Mouse (Mus musculus) heart, adult 11 months (tissue): ENCODE results near the gene Efcab3.

ENCODE experiments used
- DNase-seq: peaks from one replicate; pipeline ENCODE4 v3.0.0; 2022

The Efcab3 gene

DNA sequence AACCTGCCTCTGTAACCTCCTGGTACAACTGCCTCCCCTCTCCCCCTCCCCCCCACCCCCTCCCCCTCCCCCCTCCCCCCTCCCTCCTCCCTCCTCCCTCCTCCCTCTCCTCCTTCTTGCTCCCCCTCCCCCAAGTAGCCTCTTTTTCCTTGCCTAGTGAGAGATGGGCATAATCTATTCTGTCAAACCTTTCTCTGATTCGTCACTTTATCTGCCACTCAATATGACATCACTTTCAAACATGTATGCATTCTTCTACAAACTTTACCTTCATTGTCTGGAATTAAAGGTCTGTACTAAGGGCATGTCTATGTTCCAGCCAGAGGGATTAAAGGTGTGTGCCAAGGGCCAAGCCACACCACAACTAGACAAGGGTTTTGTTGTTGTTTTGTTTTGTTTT, 86.4 kb downstream of the Efcab3 start:
- no peak for DNase-seq

DNA sequence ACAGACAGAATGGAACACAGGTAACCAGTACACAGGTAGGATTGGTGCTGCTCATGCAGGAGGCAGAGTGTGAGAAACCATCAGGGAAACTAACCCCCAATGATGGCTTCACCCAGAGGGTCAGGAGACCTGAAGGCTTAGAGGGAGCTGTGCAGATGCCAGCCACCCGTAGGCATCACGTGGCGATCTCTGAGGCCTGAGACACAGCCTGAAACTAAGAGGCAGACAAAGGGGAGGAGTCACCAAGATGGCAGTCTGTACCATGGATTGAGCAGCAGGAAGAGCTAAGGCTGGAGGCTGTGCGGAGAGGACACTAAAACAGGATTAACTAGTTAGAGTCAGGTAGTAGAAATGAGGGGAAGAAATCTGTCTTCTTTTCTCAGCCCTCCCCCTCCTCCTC, 87.3 kb downstream of the Efcab3 start:
- no peak for DNase-seq

DNA sequence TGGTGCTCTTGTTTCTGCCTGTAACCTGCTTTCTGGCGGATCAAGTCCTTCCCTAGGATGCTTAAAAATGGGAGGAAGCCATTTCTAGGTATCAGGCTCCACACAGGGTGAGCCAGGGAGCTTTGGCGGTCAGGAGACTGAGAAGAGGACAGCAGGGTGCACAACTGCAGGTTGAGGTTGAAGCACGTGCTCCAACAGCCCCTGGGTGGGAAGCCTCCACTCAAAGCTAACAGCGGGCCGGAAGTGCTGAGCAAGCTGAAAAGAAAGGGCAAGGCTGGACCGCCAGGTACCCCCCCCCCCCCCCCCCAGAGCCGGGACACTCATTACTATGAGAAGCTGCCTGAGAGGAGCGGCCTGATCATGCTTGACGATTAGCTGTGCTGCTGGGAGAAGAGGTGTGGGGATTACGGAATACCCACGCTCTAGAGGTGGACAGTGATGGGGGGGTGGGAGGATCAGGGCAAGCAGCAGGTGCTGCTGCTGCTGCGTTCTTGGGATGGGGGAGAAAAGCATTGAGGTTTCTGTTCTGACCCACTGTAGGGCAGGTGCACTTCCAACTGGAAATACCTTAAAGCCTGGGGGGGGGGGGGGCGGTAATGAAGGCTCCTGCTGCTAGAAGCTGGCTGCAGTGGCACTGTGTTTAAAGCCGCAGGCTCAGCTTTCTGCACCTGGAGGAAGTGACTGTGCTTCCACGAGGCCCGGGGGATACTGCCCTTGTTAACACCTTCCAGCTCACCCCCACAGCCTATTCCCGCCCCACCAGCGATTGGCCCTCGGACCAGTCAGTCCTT, 88.0 kb downstream of the Efcab3 start:
- DNase-seq = no peak

GRCm38 (mm10) chr11:105152017-105152300, 88.6 kb downstream of the Efcab3 start:
- DNase-seq = no peak

DNA sequence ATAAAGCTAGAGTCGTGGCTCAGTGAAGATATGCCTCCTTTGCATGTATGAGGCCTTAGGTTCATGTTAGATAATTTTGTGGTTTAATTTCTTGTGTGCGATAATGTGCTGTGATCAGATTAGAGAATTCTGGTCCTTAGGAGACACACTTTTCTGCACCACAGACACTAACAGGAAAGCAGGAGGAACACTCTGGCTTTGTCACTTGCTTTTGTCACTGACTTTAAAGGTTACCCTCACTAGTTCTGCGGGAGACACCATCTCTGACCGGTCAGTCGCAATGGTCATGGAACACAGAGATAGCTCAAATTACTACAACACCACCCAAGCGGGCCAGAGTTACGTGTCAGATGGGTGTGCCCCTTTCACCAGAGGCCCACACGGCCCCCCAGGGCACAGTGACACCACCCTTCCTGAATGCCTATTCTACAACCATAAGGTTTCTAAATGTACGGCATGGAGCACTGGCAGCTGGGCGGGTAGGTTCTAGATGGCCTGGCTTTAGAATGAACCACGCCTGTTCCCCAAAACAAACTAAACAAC, 89.0 kb downstream of the Efcab3 start:
- DNase-seq = no peak

DNA sequence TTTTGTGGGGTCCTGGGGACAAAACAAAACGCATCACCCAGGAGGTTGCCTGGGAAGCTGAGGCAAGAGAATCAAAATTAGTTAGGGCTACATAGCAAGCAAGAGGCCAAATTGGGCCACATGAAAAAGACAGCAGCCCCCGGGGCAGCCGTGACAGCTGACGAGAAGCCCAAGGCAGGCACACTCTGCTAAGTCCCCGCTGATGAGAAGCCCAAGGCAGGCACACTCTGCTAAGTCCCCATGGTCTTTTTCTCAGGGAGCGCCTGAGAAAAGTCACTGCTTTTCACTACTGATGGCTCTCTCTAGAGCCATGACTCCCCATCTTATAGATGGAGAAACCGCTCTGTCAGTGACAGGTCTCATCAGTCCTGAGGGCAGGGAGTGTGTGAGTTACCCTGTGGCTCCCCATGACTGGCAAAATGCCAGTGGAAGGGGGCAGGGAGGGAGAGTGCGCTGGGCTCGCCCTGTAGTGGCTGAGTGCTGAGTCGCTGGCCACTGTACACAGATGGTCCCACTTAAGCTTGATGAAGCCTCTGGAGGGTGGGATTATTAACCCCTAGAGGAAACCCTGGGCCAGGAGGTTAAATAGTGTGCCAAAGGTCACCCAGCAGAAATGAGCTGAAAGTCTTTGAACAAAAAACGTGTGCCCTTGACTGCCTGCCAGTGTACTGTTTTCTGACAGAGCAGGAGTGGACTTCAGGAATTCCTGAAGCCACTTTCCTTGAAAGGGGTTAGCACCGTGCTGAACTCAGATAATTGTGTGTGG, 89.9 kb downstream of the Efcab3 start:
- DNase-seq = peak; percentile 89

GRCm38 (mm10) chr11:105155915-105156314, 92.5 kb downstream of the Efcab3 start:
- no peak for DNase-seq

- no peak for DNase-seq
Measured at GRCm38 (mm10) chr11:105156748-105157267, 93.4 kb downstream of the Efcab3 start.

GRCm38 (mm10) chr11:105158047-105158446, 94.7 kb downstream of the Efcab3 start:
- no peak for DNase-seq

DNA sequence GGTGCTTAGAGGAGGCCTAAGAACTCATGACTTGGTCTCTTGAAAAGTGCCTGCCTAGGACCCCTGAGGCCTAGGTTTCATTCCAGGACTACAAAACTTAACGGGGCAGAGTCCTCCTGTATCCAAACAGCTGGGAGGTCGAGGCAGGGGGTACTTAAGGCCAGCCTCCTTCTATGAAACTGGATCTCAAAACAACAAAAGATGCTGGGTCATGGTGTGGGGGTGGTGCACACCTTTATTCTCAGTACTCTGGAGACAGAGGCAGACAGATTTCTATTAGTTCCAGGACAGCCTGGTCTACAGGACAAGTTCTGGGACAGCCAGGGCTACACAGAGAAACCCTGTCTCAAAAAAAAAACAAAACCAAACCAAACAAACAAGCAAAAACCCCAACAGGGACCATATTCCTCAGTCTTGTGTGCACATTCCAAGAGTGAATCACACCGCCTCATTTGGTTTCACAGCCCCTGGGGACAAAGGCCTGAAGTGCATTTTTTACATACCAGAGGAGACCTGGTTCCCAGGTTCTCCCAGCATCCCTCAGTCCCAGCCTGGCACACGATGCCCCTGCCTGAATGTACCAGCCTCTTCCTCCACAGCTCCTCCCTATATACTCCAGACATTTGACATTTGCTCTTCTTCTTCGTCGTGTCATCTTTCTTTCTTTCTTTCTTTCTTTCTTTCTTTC, 96.4 kb downstream of the Efcab3 start:
- DNase-seq = no peak

DNA sequence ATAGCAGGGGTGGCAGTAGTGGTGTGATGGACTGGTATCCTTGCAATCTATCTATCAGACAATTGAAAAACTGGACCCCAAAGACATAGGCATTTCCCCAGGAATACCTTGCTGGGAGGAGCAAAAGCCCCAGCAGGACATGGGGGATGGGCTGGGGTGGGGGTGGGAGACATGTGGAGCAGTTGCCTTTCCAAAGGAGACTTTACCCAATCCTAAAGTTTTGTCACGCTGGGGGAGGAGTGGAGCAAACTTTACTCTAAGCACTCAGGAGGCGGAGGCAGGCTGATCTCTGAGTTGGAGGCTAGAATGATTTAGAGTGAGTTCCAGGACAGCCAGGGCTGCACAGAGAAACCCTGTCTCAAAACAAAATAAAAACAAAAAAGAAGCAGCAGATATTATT, 98.0 kb downstream of the Efcab3 start:
- DNase-seq = no peak

DNA sequence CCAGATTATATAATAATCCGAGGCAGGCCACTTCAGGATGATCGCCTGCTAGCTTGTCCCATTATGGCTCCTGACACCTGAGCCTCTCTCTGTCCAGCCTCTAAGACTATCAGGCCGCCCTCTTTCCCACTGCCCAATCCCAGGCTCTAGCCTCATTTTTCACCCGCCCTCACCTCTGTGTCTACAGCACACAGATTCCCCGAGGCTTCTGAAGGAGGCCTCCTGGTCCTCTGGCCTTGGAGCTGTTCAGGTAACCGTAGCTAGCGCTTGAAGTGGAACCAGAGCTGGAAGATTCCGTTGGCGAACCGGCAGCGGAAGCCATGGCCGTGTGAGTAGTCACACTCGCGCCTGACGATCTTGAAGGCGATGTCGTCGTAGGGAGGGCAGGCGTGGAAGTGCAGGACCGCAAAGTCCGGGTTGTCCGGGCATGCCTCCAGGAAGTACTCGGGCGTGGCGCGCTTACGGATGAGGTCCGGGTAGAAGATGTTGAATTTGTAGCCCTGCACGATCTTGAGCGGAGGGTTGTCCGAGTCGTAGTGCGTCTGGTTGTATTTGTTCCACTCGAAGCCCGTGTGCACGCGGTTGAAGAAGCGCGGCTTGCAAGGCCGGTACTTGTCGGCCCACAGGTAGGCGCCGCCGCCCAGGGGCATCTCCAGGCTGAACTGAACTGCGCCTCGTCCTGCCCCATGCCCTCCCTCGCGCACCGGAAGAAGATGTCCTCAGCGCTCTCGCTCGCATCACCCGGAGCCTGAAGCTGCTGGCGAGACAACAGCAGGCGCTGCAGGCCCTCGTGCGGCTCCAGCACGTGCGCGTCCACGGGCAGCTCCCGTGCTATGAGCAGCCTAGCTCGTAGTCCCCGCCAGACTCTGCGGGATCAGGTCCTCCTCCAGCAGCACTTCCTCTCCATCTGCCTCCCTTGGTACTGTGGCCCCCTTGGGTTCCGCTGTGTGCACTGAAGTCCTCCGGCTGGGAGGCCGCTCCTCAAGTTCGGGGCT, 101.4 kb downstream of the Efcab3 start:
- DNase-seq = no peak

DNA sequence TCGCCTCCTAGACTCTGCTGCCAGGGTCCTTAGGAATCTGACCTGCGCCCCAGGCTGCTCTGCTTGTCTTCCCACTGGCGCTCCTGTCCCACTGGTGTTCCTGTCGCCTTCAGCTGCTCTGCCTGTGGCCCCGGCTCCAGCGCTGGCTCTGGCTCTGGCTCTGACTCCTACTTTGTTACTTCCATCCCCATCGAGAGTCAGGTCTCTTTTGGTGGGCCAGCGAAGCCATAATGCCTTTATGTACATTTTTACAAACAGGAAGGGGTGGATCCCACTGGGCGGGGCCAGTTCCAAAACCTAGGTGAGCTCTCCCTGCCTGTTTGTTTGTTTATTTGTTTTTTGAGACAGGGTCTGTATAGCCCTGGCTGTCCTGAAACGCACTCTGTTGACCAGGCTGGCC, 103.4 kb downstream of the Efcab3 start:
- DNase-seq = peak; percentile 83
